Mouse (Mus musculus): ENCODE results near the gene Gm20747. TPM values are rescaled to one million over a fixed set of nuclear protein-coding genes. Genes with fewer than 3 reads are reported as not detected.
"Not testable (repeated sequence)": the region's sequence is repeated elsewhere in the genome, so short reads cannot be mapped to it uniquely, and the experiment has no call there.

Gene Gm20747
- total RNA-seq (2021), result not detected
- long read RNA-seq, experiment 1, result 0 reads
- long read RNA-seq, experiment 2, result 0 reads

- DNase-seq (ENCODE audit: low spot score in 2 of 2); intact Hi-C loops (cut with DNase I): not testable (repeated sequence)
Measured at GRCm38 (mm10) chrY:53418191-53418590, at the start of gene Gm20747. Gene Gm20747, minus strand, starts transcription at chrY:53418291.
